ENCODE assay signal across 18 mouse cellular contexts in genomic region chr1:178848380-178849106, GRCm38 (mm10).
DNase-seq lines count a peak whose midpoint lies in the region; ATAC-seq lines count a peak whose summit lies in the region.
"Had no signal": no experiment of that assay in that cellular context is flagged by ENCODE, and none has a peak within 500 bp of the region (broad histone marks: within the 10 kb centered on the region; RNA-seq: fewer than 3 reads in every experiment).

No protein-coding gene starts in this region.

- H3K4me2 ChIP-seq in forebrain, embryonic 12.5 days, result no peak overlapping the region
- no peak overlapping the region for H3K4me2 ChIP-seq in neural tube, embryonic 13.5 days
- no peak overlapping the region for H3K4me2 ChIP-seq in intestine, embryonic 16.5 days (ENCODE audit: low read depth, low read length)
- H3K4me2 ChIP-seq: hindbrain, embryonic 14.5 days; limb, embryonic 12.5 days; liver, embryonic 13.5 days; lung, embryonic 15.5 days had no signal

- no peaks in the 10 kb centered on the region for H3K36me3 ChIP-seq in forebrain, embryonic 12.5 days (replicated peaks)
- no peaks in the 10 kb centered on the region for H3K36me3 ChIP-seq in forebrain, embryonic 10.5 days (replicated peaks)
- no peaks in the 10 kb centered on the region for H3K36me3 ChIP-seq in neural tube, embryonic 13.5 days
- no peaks in the 10 kb centered on the region for H3K36me3 ChIP-seq in intestine, embryonic 16.5 days (ENCODE audit: control insufficient read depth, insufficient read depth, low read length)
- H3K36me3 ChIP-seq: limb, embryonic 12.5 days; liver, embryonic 13.5 days; lung, embryonic 15.5 days had no signal

- ATAC-seq in forebrain, embryonic 12.5 days (ENCODE audit: low FRiP score), result peak; percentile 49; the same call in 1 of the 2 replicates
- ATAC-seq in neural tube, embryonic 13.5 days (ENCODE audit: low read depth), result no peak
- ATAC-seq in intestine, embryonic 16.5 days, result no peak

- 82% methylated on average over 5 of the region's 5 CpGs for WGBS in forebrain, embryonic 12.5 days
- WGBS in forebrain, embryonic 10.5 days, result 93% methylated on average over 5 of the region's 5 CpGs
- WGBS in neural tube, embryonic 13.5 days, result 69% methylated on average over 5 of the region's 5 CpGs
- WGBS in intestine, embryonic 16.5 days, result 64% methylated on average over 5 of the region's 5 CpGs

- H3K27ac ChIP-seq in forebrain, embryonic 12.5 days, result no peak overlapping the region
- H3K27ac ChIP-seq in forebrain, embryonic 10.5 days, result no peak overlapping the region
- 0 out of 2 replicates have a peak overlapping the region, but pooled peaks have one; percentile 23 for H3K27ac ChIP-seq in neural tube, embryonic 13.5 days (replicated peaks)
- H3K27ac ChIP-seq in intestine, embryonic 16.5 days (ENCODE audit: low read length), result no peak overlapping the region
- H3K27ac ChIP-seq: hindbrain, embryonic 14.5 days; limb, embryonic 12.5 days; liver, embryonic 13.5 days; lung, embryonic 15.5 days had no signal

- no peaks in the 10 kb centered on the region for H3K9me3 ChIP-seq in forebrain, embryonic 12.5 days
- H3K9me3 ChIP-seq in forebrain, embryonic 10.5 days, result no peaks in the 10 kb centered on the region
- H3K9me3 ChIP-seq in neural tube, embryonic 13.5 days, result no peaks in the 10 kb centered on the region
- no peaks in the 10 kb centered on the region for H3K9me3 ChIP-seq in intestine, embryonic 16.5 days (ENCODE audit: control insufficient read depth, low read length)
- H3K9me3 ChIP-seq: limb, embryonic 12.5 days; liver, embryonic 13.5 days; lung, embryonic 15.5 days had no signal

- H3K4me3 ChIP-seq in forebrain, embryonic 12.5 days (replicated peaks), result no peak overlapping the region
- H3K4me3 ChIP-seq in forebrain, embryonic 10.5 days, result no peak overlapping the region
- no peak overlapping the region for H3K4me3 ChIP-seq in neural tube, embryonic 13.5 days
- H3K4me3 ChIP-seq in intestine, embryonic 16.5 days (ENCODE audit: low read length), result no peak overlapping the region
- H3K4me3 ChIP-seq: limb, embryonic 12.5 days; liver, embryonic 13.5 days; lung, embryonic 15.5 days had no signal

- DNase-seq in forebrain, embryonic 10.5 days (ENCODE audit: extremely low spot score, low spot score), result no peak
- no peak for DNase-seq in neural tube, embryonic 10.5 days (ENCODE audit: extremely low spot score, low spot score)
- DNase-seq in cerebellum, postnatal 14 days, result peak; percentile 30 to 32
- no peak for DNase-seq in layer of hippocampus, postnatal 10 days (ENCODE audit: low spot score in 2 of 2)
- DNase-seq in embryo, embryonic 11 days, result no peak
- DNase-seq: adrenal gland, postnatal 36 days; gastrocnemius, postnatal 14 days; kidney, adult 11 months; kidney, postnatal 14 days; liver, embryonic 13.5 days; right cerebral cortex, adult 18-20 months; thymus, adult 18-20 months had no signal

- no peak overlapping the region for H3K9ac ChIP-seq in forebrain, embryonic 12.5 days
- no peak overlapping the region for H3K9ac ChIP-seq in neural tube, embryonic 13.5 days
- H3K9ac ChIP-seq in intestine, embryonic 16.5 days (ENCODE audit: low read depth, low read length), result no peak overlapping the region
- H3K9ac ChIP-seq: hindbrain, embryonic 14.5 days; limb, embryonic 12.5 days; liver, embryonic 13.5 days; lung, embryonic 15.5 days had no signal

- H3K4me1 ChIP-seq in forebrain, embryonic 12.5 days, result peaks cover 6% of the 10 kb centered on the region; the same call in 1 of the 2 replicates
- H3K4me1 ChIP-seq in forebrain, embryonic 10.5 days, result peaks cover 9% of the 10 kb centered on the region
- peaks cover 16% of the 10 kb centered on the region for H3K4me1 ChIP-seq in neural tube, embryonic 13.5 days (replicated peaks)
- H3K4me1 ChIP-seq in intestine, embryonic 16.5 days (ENCODE audit: control insufficient read depth, insufficient read depth, low read length), result no peaks in the 10 kb centered on the region
- H3K4me1 ChIP-seq: liver, embryonic 13.5 days; lung, embryonic 15.5 days had no signal

- no peaks in the 10 kb centered on the region for H3K27me3 ChIP-seq in forebrain, embryonic 12.5 days
- no peaks in the 10 kb centered on the region for H3K27me3 ChIP-seq in forebrain, embryonic 10.5 days (ENCODE audit: poor library complexity, severe bottlenecking)
- H3K27me3 ChIP-seq in neural tube, embryonic 13.5 days, result no peaks in the 10 kb centered on the region
- no peaks in the 10 kb centered on the region for H3K27me3 ChIP-seq in intestine, embryonic 16.5 days (replicated peaks; ENCODE audit: control insufficient read depth, insufficient read depth, low read length)
- H3K27me3 ChIP-seq: limb, embryonic 12.5 days; liver, embryonic 13.5 days; lung, embryonic 15.5 days had no signal

Comparison
In these comparisons a context has a peak if more than half of its experiments do, and no peak if none do; other contexts are left out.
1. DNase-seq: peak in cerebellum, postnatal 14 days (2 of 2); none in forebrain, embryonic 10.5 days (single experiment), neural tube, embryonic 10.5 days (single experiment), layer of hippocampus, postnatal 10 days (0 of 2) and embryo, embryonic 11 days (single experiment).